Mouse (Mus musculus) ovary, postnatal 36 days (tissue): ENCODE measurements around the gene Gm45713.
"Not testable (repeated sequence)": the region's sequence is repeated elsewhere in the genome, so short reads cannot be mapped to it uniquely, and the experiment has no call there.

Source experiments
- DNase-seq: peaks from one replicate; pipeline ENCODE4 v3.0.0; 2022; ENCODE audit warnings: low spot score, mixed read lengths

Gm45713 gene

GRCm38 (mm10) chr7:45162996-45163615 lies 27.1 kb upstream of the Gm45713 start:
- DNase-seq, result no peak

DNA sequence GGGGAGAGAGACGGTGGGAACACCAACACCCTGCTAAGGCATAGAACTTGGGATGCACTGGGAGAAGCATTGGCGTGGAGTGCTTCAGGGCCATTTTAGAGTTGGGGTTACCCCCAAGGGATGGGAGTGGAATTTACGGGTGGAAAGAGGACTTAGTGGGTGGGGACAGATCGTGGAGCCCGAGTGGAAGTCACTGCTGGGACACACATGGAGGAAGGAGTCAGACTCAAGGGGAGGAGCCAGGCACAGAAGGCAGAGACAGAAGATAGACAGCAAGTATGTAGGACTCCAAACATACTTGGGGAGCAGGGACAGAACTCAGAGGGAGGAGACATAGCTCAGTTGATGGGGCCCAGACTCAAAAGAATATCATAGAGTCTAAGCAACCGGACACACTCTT lies 26.5 kb upstream of the Gm45713 start:
- DNase-seq, result no peak

GRCm38 (mm10) chr7:45161612-45162473 lies 25.8 kb upstream of the Gm45713 start:
- peak; percentile 89 for DNase-seq

- DNase-seq, result no peak
These were observed 24.8 kb upstream of the Gm45713 start for GRCm38 (mm10) chr7:45160866-45161265.

GRCm38 (mm10) chr7:45160316-45160800 lies 24.3 kb upstream of the Gm45713 start:
- no peak for DNase-seq

- DNase-seq, result no peak
These were observed 23.0 kb upstream of the Gm45713 start for GRCm38 (mm10) chr7:45158991-45159390.

DNA sequence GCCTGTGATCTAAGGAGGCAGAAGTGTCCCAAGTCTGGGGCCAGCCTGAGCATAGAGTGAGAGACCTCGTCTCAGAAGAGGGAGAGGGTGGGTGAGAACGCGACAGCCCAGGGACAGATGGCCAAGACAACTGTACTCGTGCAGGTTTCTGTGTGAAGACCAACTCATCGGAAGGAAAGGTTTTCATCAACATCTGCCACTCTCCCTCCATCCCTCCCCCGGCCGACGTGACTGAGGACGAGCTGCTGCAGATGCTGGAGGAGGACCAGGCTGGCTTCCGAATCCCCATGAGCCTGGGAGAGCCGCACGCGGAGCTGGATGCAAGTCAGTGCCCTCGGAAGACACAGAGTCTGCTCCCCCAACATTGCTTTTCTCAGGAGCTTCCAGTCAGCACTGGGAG lies 21.4 kb upstream of the Gm45713 start:
- DNase-seq, result no peak

- DNase-seq, result no peak
These were observed 20.2 kb upstream of the Gm45713 start for GRCm38 (mm10) chr7:45156206-45156605.

GRCm38 (mm10) chr7:45155590-45155989 lies 19.6 kb upstream of the Gm45713 start:
- no peak for DNase-seq

DNA sequence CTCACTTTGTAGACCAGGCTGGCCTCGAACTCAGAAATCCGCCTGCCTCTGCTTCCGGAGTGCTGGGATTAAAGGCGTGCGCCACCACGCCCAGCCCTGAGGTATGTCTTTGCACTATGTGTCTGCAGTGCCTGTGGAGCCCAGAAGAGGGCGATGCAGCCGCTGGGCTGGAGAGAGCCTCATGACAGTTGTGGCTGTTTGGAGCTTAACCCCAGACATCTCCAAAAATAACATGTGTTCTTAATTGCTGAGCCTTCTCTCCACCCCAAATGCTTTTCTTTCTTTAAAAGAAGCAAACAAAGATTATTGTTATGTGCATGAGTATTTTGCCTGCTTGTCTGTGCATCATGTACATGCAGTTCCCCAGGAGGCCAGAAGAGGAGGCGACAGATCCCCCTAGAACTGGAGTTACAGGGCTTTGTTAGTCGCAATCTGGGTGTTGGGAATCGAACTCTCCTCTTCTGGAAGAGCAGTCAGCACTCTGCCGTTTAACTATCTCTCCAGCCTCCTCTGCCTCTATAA lies 19.0 kb upstream of the Gm45713 start:
- peak; percentile 56 for DNase-seq

- peak; percentile 98 for DNase-seq
These were observed 18.3 kb upstream of the Gm45713 start, which contains the start of the genes Pih1d1 and Aldh16a1 for GRCm38 (mm10) chr7:45154096-45154992. Gene Pih1d1, plus strand, starts transcription at chr7:45154303. Gene Aldh16a1, minus strand, starts transcription at chr7:45154584.

GRCm38 (mm10) chr7:45153586-45153985 lies 17.6 kb upstream of the Gm45713 start:
- DNase-seq, result no peak

GRCm38 (mm10) chr7:45153052-45153451 lies 17.0 kb upstream of the Gm45713 start:
- not testable (repeated sequence) for DNase-seq

GRCm38 (mm10) chr7:45151303-45151702 lies 15.3 kb upstream of the Gm45713 start:
- peak; percentile 46 for DNase-seq

DNA sequence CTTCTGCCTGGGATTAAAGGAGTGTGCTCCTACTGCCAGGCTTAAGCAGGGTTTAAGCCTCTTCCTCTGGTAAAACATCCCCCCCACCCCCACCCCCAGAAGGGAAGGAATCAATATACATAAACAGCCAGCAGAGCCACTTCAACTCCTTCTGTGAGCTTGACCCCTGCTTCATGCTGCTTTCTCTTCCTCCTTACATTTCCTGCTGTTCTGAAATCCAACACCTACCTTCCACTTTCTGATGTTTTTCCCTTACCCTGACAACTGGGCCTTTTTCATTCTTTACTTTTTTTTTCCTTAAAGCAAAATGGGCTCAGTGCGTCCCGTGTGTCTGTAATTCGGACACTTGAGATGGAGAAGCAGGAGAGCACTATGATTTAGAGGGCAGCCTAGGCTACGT lies 14.3 kb upstream of the Gm45713 start:
- no peak for DNase-seq

GRCm38 (mm10) chr7:45149545-45149944 lies 13.5 kb upstream of the Gm45713 start:
- no peak for DNase-seq

DNA sequence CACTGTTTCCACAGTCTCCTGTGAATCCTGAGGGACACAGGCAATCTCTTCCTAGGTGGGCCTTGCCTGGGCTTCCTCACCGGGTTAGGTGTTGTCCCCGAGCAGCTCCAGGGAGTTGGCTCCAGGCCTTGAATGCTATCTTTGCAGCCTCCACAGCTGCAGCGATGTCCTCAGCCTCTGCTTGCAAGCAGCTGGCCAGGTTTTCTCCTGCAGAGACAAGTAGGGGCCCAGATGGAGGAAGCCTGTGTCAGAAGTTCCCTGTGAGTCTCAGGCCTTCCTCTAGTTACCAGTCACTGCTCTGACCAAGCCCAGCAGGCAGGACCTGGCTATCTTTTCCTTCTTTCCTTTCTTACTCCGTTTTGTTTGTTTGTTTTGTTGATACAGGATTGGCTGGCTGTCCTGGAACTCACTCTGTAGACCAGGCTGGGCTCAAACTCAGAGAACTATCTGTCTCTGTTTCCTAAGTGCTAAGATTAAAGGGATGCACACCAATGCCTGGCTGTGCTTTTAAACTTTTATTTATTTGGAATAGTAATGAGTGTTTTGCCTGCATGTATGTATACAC lies 12.6 kb upstream of the Gm45713 start:
- no peak for DNase-seq

- DNase-seq, result no peak
These were observed 11.9 kb upstream of the Gm45713 start for GRCm38 (mm10) chr7:45147899-45148298.

- no peak for DNase-seq
These were observed 11.2 kb upstream of the Gm45713 start for GRCm38 (mm10) chr7:45147267-45147666.

- DNase-seq, result no peak
These were observed 9.4 kb upstream of the Gm45713 start for GRCm38 (mm10) chr7:45145460-45145859.

DNA sequence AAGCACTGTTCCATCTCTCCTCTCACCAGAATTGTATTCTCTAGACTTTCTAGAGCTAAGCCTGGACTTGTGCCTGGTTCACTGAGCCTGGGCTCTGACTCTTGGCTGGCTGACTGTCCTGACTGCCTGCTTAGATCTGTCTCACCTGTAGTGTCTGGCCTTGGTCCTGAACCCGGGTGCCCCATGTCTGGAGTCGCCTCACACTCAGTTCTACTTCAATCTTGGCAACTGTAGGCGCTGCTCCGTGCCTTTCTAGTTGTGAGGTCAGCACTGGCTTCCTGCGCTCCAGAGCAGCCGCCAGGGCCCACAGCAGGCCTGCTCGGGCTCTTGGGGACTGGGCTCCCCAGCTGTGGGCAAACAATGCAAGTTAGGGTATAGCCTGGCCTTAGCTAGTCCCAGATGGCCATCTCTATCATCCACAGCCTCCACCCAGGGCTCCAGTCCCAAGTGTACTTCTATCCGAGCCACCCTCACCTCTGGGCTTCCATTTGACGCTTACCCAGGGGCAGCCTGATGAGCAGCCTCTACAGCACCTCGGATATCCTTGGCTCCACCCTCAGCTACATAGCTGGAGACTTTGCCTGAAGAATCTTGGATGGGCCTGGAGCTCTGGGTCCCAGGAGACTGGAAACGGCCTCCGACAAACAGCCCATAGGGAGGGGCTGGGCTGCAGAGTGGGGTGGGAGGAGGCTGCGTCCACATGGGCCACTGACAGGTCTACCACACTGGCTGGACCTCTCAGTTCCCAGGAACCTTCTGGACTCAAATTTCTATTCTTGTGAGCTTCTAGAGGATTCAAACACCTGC lies 8.5 kb upstream of the Gm45713 start:
- no peak for DNase-seq
